Mouse (Mus musculus): ENCODE data around the gene Pim1. TPM values are rescaled to one million over a fixed set of nuclear protein-coding genes. Genes with fewer than 3 reads are reported as not detected.
A peak's percentile ranks its signal among the peaks of the same experiment; 100 is the strongest.
"Not testable (repeated sequence)": the region's sequence is repeated elsewhere in the genome, so short reads cannot be mapped to it uniquely, and the experiment has no call there.

The Pim1 gene
- polyA plus RNA-seq (2016; fragmentation: Nextera tagmentation; extraction: Ambion mirVana), result 21.4 and 24.2 TPM in 2 replicates

GRCm38 (mm10) chr17:29490713-29491581 is at the start of gene Pim1:
Gene Pim1, plus strand, starts transcription at chr17:29490753.
- no peaks in the 10 kb centered on the region for H3K9me3 ChIP-seq
- H3K4me3 ChIP-seq (replicated peaks), result peak within 1 kb of the TSS; percentile 95
- peak within 1 kb of the TSS; percentile 96 for H3K9ac ChIP-seq (replicated peaks)
- under 1% methylated on average over 90 of the region's 99 CpGs for whole genome bisulfite sequencing
- ATAC-seq (ENCODE audit: insufficient number of reproducible peaks, insufficient read depth, low FRiP score, low TSS enrichment, low read depth), result peak; percentile 53
- peak within 1 kb of the TSS; percentile 97 for H3K27ac ChIP-seq
- peak within 1 kb of the TSS; percentile 79 for H3K4me2 ChIP-seq
- H3K4me1 ChIP-seq (replicated peaks), result peaks cover 19% of the 10 kb centered on the region
- no peaks in the 10 kb centered on the region for H3K27me3 ChIP-seq
- peaks cover 18% of the 10 kb centered on the region for H3K36me3 ChIP-seq

- H3K4me2 ChIP-seq, result no peak overlapping the region
- no peaks in the 10 kb centered on the region for H3K27me3 ChIP-seq
- H3K27ac ChIP-seq, result no peak overlapping the region
- no peak for ATAC-seq (ENCODE audit: insufficient number of reproducible peaks, insufficient read depth, low FRiP score, low TSS enrichment, low read depth)
- no peaks in the 10 kb centered on the region for H3K36me3 ChIP-seq
- H3K4me1 ChIP-seq (replicated peaks), result peaks cover 24% of the 10 kb centered on the region
- 81% methylated on average over 4 of the region's 4 CpGs for WGBS
- H3K9me3 ChIP-seq, result no peaks in the 10 kb centered on the region
- H3K9ac ChIP-seq (replicated peaks), result no peak overlapping the region
- H3K4me3 ChIP-seq (replicated peaks), result no peak overlapping the region
Observed at GRCm38 (mm10) chr17:29441562-29441961, 49.0 kb upstream of the Pim1 start.

GRCm38 (mm10) chr17:29442131-29442557 is 48.4 kb upstream of the Pim1 start:
- WGBS, result 55% methylated on average over 7 of the region's 7 CpGs
- Histone ChIP-seq H3K9me3 (no peaks in the 10 kb centered on the region), H3K36me3 (no peaks in the 10 kb centered on the region), H3K27me3 (no peaks in the 10 kb centered on the region), H3K4me2 (no peak overlapping the region), H3K4me3 (replicated peaks) (no peak overlapping the region), H3K9ac (replicated peaks) (no peak overlapping the region), H3K4me1 (replicated peaks) (peaks cover 18% of the 10 kb centered on the region), H3K27ac (0 out of 2 replicates have a peak overlapping the region, but pooled peaks have one; percentile 35)
- no peak for ATAC-seq (ENCODE audit: insufficient number of reproducible peaks, insufficient read depth, low FRiP score, low TSS enrichment, low read depth)

GRCm38 (mm10) chr17:29443724-29444123 is 46.8 kb upstream of the Pim1 start:
- Histone ChIP-seq H3K27ac (no peak overlapping the region), H3K4me1 (replicated peaks) (peaks cover 6% of the 10 kb centered on the region; the same call in 1 of the 2 replicates), H3K9me3 (no peaks in the 10 kb centered on the region), H3K4me2 (no peak overlapping the region), H3K36me3 (no peaks in the 10 kb centered on the region), H3K4me3 (replicated peaks) (no peak overlapping the region), H3K27me3 (no peaks in the 10 kb centered on the region), H3K9ac (replicated peaks) (no peak overlapping the region)
- ATAC-seq (ENCODE audit: insufficient number of reproducible peaks, insufficient read depth, low FRiP score, low TSS enrichment, low read depth), result no peak
- 82% methylated on average over 4 of the region's 4 CpGs for WGBS

- ATAC-seq (ENCODE audit: insufficient number of reproducible peaks, insufficient read depth, low FRiP score, low TSS enrichment, low read depth), result no peak
- H3K27ac ChIP-seq, result peak overlapping the region; percentile 50; the same call in 1 of the 2 replicates
Observed at GRCm38 (mm10) chr17:29445072-29445471, 45.5 kb upstream of the Pim1 start.

GRCm38 (mm10) chr17:29447323-29447722 is 43.2 kb upstream of the Pim1 start:
- H3K4me2 ChIP-seq, result no peak overlapping the region
- H3K4me3 ChIP-seq (replicated peaks), result no peak overlapping the region
- no peak for ATAC-seq (ENCODE audit: insufficient number of reproducible peaks, insufficient read depth, low FRiP score, low TSS enrichment, low read depth)
- H3K4me1 ChIP-seq (replicated peaks), result peaks cover 15% of the 10 kb centered on the region
- H3K9me3 ChIP-seq, result no peaks in the 10 kb centered on the region
- H3K27me3 ChIP-seq, result no peaks in the 10 kb centered on the region
- no peak overlapping the region for H3K27ac ChIP-seq
- no peak overlapping the region for H3K9ac ChIP-seq (replicated peaks)
- 63% methylated on average over 3 of the region's 3 CpGs for WGBS
- no peaks in the 10 kb centered on the region for H3K36me3 ChIP-seq

More at GRCm38 (mm10) chr17:29445072-29445471, 45.5 kb upstream of the Pim1 start:
- H3K9ac ChIP-seq (replicated peaks), result no peak overlapping the region
- H3K9me3 ChIP-seq, result no peaks in the 10 kb centered on the region
- WGBS, result 28% methylated on average over 8 of the region's 8 CpGs
- H3K4me3 ChIP-seq (replicated peaks), result no peak overlapping the region
- H3K27me3 ChIP-seq, result no peaks in the 10 kb centered on the region
- no peak overlapping the region for H3K4me2 ChIP-seq
- peaks cover 5% of the 10 kb centered on the region; the same call in 1 of the 2 replicates for H3K4me1 ChIP-seq (replicated peaks)
- H3K36me3 ChIP-seq, result no peaks in the 10 kb centered on the region

- no peaks in the 10 kb centered on the region for H3K27me3 ChIP-seq
- H3K36me3 ChIP-seq, result no peaks in the 10 kb centered on the region
- H3K4me2 ChIP-seq, result no peak overlapping the region
- WGBS, result 59% methylated on average over 8 of the region's 8 CpGs
- H3K27ac ChIP-seq, result peak overlapping the region; percentile 72
- no peak for ATAC-seq (ENCODE audit: insufficient number of reproducible peaks, insufficient read depth, low FRiP score, low TSS enrichment, low read depth)
- H3K9ac ChIP-seq (replicated peaks), result no peak overlapping the region
- no peak overlapping the region for H3K4me3 ChIP-seq (replicated peaks)
- H3K4me1 ChIP-seq (replicated peaks), result peaks cover 15% of the 10 kb centered on the region
- no peaks in the 10 kb centered on the region for H3K9me3 ChIP-seq
Observed at GRCm38 (mm10) chr17:29448055-29448454, 42.5 kb upstream of the Pim1 start.

GRCm38 (mm10) chr17:29448561-29448960 is 42.0 kb upstream of the Pim1 start:
- Histone ChIP-seq H3K36me3 (no peaks in the 10 kb centered on the region), H3K4me3 (replicated peaks) (no peak overlapping the region), H3K9ac (replicated peaks) (no peak overlapping the region), H3K4me2 (no peak overlapping the region), H3K27ac (peak overlapping the region; percentile 4; the same call in 1 of the 2 replicates), H3K27me3 (no peaks in the 10 kb centered on the region), H3K4me1 (replicated peaks) (peaks cover 15% of the 10 kb centered on the region), H3K9me3 (no peaks in the 10 kb centered on the region)
- ATAC-seq (ENCODE audit: insufficient number of reproducible peaks, insufficient read depth, low FRiP score, low TSS enrichment, low read depth), result no peak
- WGBS, result 69% methylated on average over 2 of the region's 2 CpGs

GRCm38 (mm10) chr17:29450899-29451840 is 39.4 kb upstream of the Pim1 start:
- Histone ChIP-seq H3K4me1 (replicated peaks) (peaks cover 15% of the 10 kb centered on the region), H3K4me2 (peak overlapping the region; percentile 52), H3K36me3 (no peaks in the 10 kb centered on the region), H3K9me3 (no peaks in the 10 kb centered on the region), H3K9ac (replicated peaks) (peak overlapping the region; percentile 54), H3K4me3 (replicated peaks) (peak overlapping the region; percentile 24), H3K27me3 (no peaks in the 10 kb centered on the region), H3K27ac (peak overlapping the region; percentile 87)
- WGBS, result 4% methylated on average over 34 of the region's 34 CpGs
- 0 out of 2 replicates have a peak, but pooled peaks have one; percentile 65 for ATAC-seq (ENCODE audit: insufficient number of reproducible peaks, insufficient read depth, low FRiP score, low TSS enrichment, low read depth)

- WGBS, result 38% methylated on average over 8 of the region's 8 CpGs
- no peak for ATAC-seq (ENCODE audit: insufficient number of reproducible peaks, insufficient read depth, low FRiP score, low TSS enrichment, low read depth)
- H3K4me2 ChIP-seq, result no peak overlapping the region
Observed at GRCm38 (mm10) chr17:29451841-29452210, 38.7 kb upstream of the Pim1 start.

GRCm38 (mm10) chr17:29454119-29454518 is 36.4 kb upstream of the Pim1 start:
- H3K9ac ChIP-seq (replicated peaks); H3K9me3 ChIP-seq; H3K36me3 ChIP-seq; H3K27ac ChIP-seq; H3K27me3 ChIP-seq; H3K4me2 ChIP-seq; ATAC-seq (ENCODE audit: insufficient number of reproducible peaks, insufficient read depth, low FRiP score, low TSS enrichment, low read depth); H3K4me3 ChIP-seq (replicated peaks): not testable (repeated sequence)
- H3K4me1 ChIP-seq (replicated peaks), result peaks cover 39% of the 10 kb centered on the region
- 82% methylated on average over 2 of the region's 3 CpGs for WGBS

More at GRCm38 (mm10) chr17:29451841-29452210, 38.7 kb upstream of the Pim1 start:
- H3K9me3 ChIP-seq, result no peaks in the 10 kb centered on the region
- H3K9ac ChIP-seq (replicated peaks), result no peak overlapping the region
- no peaks in the 10 kb centered on the region for H3K36me3 ChIP-seq
- peaks cover 16% of the 10 kb centered on the region for H3K4me1 ChIP-seq (replicated peaks)
- no peaks in the 10 kb centered on the region for H3K27me3 ChIP-seq
- peak overlapping the region; percentile 24; the same call in 1 of the 2 replicates for H3K4me3 ChIP-seq (replicated peaks)
- peak overlapping the region; percentile 87 for H3K27ac ChIP-seq

Data from limb, embryonic 12.5 days (tissue).